Comparison of ENCODE assay signal across 10 mouse cellular contexts in the genomic region with DNA sequence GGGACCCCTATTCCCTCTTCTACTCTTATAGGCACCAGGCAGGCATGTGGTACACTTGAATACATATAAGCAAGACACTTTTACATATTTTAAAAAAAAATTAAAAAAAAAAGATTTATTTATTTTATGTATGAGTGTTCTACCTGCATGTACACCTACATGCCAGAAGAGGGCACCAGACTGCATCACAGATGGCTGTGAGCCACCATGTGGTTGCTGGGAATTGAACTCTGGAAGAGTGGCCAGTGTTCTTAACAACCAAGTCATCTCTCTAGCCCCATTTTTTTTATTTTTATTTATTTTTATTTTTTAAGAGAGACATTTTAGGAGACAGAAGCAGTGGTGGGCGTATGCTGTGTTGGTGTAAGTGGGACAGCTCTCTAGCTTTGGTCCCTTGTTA. TPM values are rescaled to one million over a fixed set of nuclear protein-coding genes. Genes with fewer than 3 reads are reported as not detected.
A peak's percentile ranks its signal among the peaks of the same experiment; 100 is the strongest.
DNase-seq lines count a peak whose midpoint lies in the region; ATAC-seq lines count a peak whose summit lies in the region.
"Had no signal": no experiment of that assay in that cellular context is flagged by ENCODE, and none has a peak within 500 bp of the region (broad histone marks: within the 10 kb centered on the region; RNA-seq: fewer than 3 reads in every experiment).

No protein-coding gene starts in this region.

- ATAC-seq in kidney, embryonic 16.5 days (ENCODE audit: low FRiP score, low TSS enrichment): no peak

- no peak overlapping the region for H3K27ac ChIP-seq in kidney, embryonic 16.5 days (ENCODE audit: low read length)
- H3K27ac ChIP-seq: midbrain, embryonic 12.5 days had no signal

- peak; percentile 31 for DNase-seq in kidney, adult 18-20 months
- DNase-seq in CD8-positive naive resting alpha-beta T cell, adult 2 months (ENCODE audit: low read depth in 2 of 2, low spot score in 2 of 2): peak; percentile 12 to 39
- peak; percentile 57 for DNase-seq in ZHBTc4 (ENCODE audit: low read depth, low spot score)
- peak; percentile 21 to 36 for DNase-seq in lung, adult 18-20 months
- DNase-seq in right cerebral cortex, adult 18-20 months: no peak
- no peak for DNase-seq in spleen, adult 12 weeks (ENCODE audit: low spot score)
- no peak for DNase-seq in left cerebral cortex, adult 11 months (ENCODE audit: low spot score)

- H3K4me2 ChIP-seq in kidney, embryonic 16.5 days (replicated peaks; ENCODE audit: low read depth, low read length): no peak overlapping the region
- H3K4me2 ChIP-seq: midbrain, embryonic 12.5 days had no signal

- H3K4me1 ChIP-seq in kidney, embryonic 16.5 days (ENCODE audit: insufficient read depth, low read length): peaks cover 6% of the 10 kb centered on the region

- H3K4me3 ChIP-seq in kidney, embryonic 16.5 days (ENCODE audit: low read length): no peak overlapping the region
- H3K4me3 ChIP-seq: midbrain, embryonic 12.5 days had no signal

- H3K9ac ChIP-seq in kidney, embryonic 16.5 days (replicated peaks; ENCODE audit: low read length): no peak overlapping the region
- H3K9ac ChIP-seq: midbrain, embryonic 12.5 days had no signal

- H3K9me3 ChIP-seq in kidney, embryonic 16.5 days (ENCODE audit: low read length): no peaks in the 10 kb centered on the region
- H3K9me3 ChIP-seq: midbrain, embryonic 12.5 days had no signal

- 83% methylated on average over 1 of the region's 1 CpGs for WGBS in kidney, embryonic 16.5 days

- no peaks in the 10 kb centered on the region for H3K27me3 ChIP-seq in kidney, embryonic 16.5 days (ENCODE audit: insufficient read depth, low read length)
- H3K27me3 ChIP-seq: midbrain, embryonic 12.5 days had no signal

- H3K36me3 ChIP-seq in kidney, embryonic 16.5 days (ENCODE audit: insufficient read depth, low read length): peaks cover 46% of the 10 kb centered on the region

RNA-seq across cellular contexts. Expression of a gene that starts 5.9 kb away (rescaled TPM):
- 20.9 and 23.6 TPM in 2 replicates for polyA plus RNA-seq in kidney, embryonic 16.5 days (2015; fragmentation: Nextera tagmentation; extraction: Ambion mirVana)

RNA-seq across cellular contexts. Expression of a gene that starts 9.6 kb away (rescaled TPM):
- polyA plus RNA-seq in kidney, embryonic 16.5 days (2015; fragmentation: Nextera tagmentation; extraction: Ambion mirVana): not detected in 2 replicates
- polyA plus RNA-seq: frontal cortex, adult 2 months; midbrain, embryonic 12.5 days had no signal

RNA-seq across cellular contexts. Expression of a gene that starts 29.4 kb away (rescaled TPM):
- polyA plus RNA-seq in kidney, embryonic 16.5 days (2015; fragmentation: Nextera tagmentation; extraction: Ambion mirVana): 181 and 190 TPM in 2 replicates

RNA-seq across cellular contexts. Expression of a gene that starts 44.8 kb away (rescaled TPM):
- 35.2 and 42.8 TPM in 2 replicates for polyA plus RNA-seq in kidney, embryonic 16.5 days (2015; fragmentation: Nextera tagmentation; extraction: Ambion mirVana)

RNA-seq across cellular contexts. Expression of a gene that starts 54.5 kb away (rescaled TPM):
- 16.9 and 20.2 TPM in 2 replicates for polyA plus RNA-seq in kidney, embryonic 16.5 days (2015; fragmentation: Nextera tagmentation; extraction: Ambion mirVana)

Comparison
In these comparisons a context has a peak if more than half of its experiments do, and no peak if none do; other contexts are left out.
1. DNase-seq: peak in kidney, adult 18-20 months (single experiment), CD8-positive naive resting alpha-beta T cell, adult 2 months (2 of 2), ZHBTc4 (single experiment) and lung, adult 18-20 months (2 of 2); none in right cerebral cortex, adult 18-20 months (single experiment), spleen, adult 12 weeks (single experiment) and left cerebral cortex, adult 11 months (single experiment).